Mouse (Mus musculus) liver, embryonic 12.5 days (tissue): ENCODE measurements around the gene Igfbp2. TPM values are rescaled to one million over a fixed set of nuclear protein-coding genes. Genes with fewer than 3 reads are reported as not detected.

Source experiments
- ATAC-seq: fragments of 200-750 bp; cut with Nextera tagmentation; 2 replicates; pipeline ENCODE4 v1.8.0; 2017; ENCODE audit warnings: moderate number of reproducible peaks, mild to moderate bottlenecking, moderate library complexity
- H3K27ac ChIP-seq: fragments of 300-500 bp; sonication (generic); 2 replicates; pipeline ENCODE4 v1.5.1; 2016; ENCODE audit warnings: mild to moderate bottlenecking
- H3K27me3 ChIP-seq: fragments of 300-500 bp; sonication (generic); replicated peaks from 2 replicates; pipeline ENCODE4 v1.6.1; 2016; ENCODE audit warnings: mild to moderate bottlenecking, moderate library complexity
- H3K36me3 ChIP-seq: fragments of 300-500 bp; sonication (generic); 2 replicates; pipeline ENCODE4 v1.6.1; 2016; ENCODE audit warnings: mild to moderate bottlenecking, moderate library complexity
- H3K4me1 ChIP-seq: fragments of 300-500 bp; sonication (generic); 2 replicates; pipeline ENCODE4 v1.6.1; 2016
- H3K4me2 ChIP-seq: fragments of 300-500 bp; sonication (generic); 2 replicates; pipeline ENCODE4 v1.6.1; 2016; ENCODE audit warnings: mild to moderate bottlenecking, moderate library complexity
- H3K4me3 ChIP-seq: fragments of 300-500 bp; sonication (generic); 2 replicates; pipeline ENCODE4 v1.5.1; 2016; ENCODE audit warnings: mild to moderate bottlenecking, moderate library complexity
- H3K9ac ChIP-seq: fragments of 300-500 bp; sonication (generic); 2 replicates; pipeline ENCODE4 v1.6.1; 2016; ENCODE audit warnings: mild to moderate bottlenecking, moderate library complexity
- H3K9me3 ChIP-seq: fragments of 300-500 bp; sonication (generic); replicated peaks from 2 replicates; pipeline ENCODE4 v1.6.1; 2016; ENCODE audit warnings: mild to moderate bottlenecking, moderate library complexity
- WGBS: fragments of 180-500 bp; shearing (Covaris S2); methylation state at CpG from one replicate; pipeline ENCODE4 v1.1.7; 2016; ENCODE audit not compliant: insufficient replicate concordance; 5-methylcytosine and 5-hydroxymethylcytosine counted together
- polyA plus RNA-seq: library from polyadenylated mRNA; unstranded; fragments of >200 nt; fragmentation: Nextera tagmentation; extraction: Ambion mirVana; gene quantifications from 2 replicates; pipeline ENCODE4 v1.2.1, GENCODE M21; 2016

Gene Igfbp2
- polyA plus RNA-seq, 1 experiment from 2014 or later = 12.4 TPM

DNA sequence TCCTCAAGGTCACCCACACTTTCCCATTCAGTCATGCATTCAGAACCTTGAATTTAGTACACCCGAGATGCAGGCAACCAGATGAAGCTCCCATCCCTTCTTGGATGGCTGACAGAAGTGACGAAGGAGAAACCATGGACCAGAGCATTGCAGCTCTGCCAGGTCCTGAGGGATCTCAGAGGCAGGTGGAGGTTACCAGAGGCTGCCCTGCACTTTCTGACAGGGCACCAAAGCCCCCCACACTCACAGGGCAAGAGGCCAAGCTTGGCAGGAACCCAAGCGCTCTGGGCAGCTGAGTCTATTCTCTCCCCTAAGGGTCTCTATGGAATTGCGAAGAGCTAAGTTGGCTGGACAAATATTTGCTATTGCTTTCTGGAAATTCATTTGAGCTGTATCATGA lies 20.3 kb upstream of the Igfbp2 start:
- Histone ChIP-seq H3K4me2 (no peak overlapping the region), H3K27ac (no peak overlapping the region), H3K9ac (no peak overlapping the region), H3K9me3 (no peaks in the 10 kb centered on the region), H3K4me3 (no peak overlapping the region), H3K36me3 (no peaks in the 10 kb centered on the region), H3K27me3 (no peaks in the 10 kb centered on the region), H3K4me1 (0 out of 2 replicates have a peak, but pooled peaks cover 3% of the 10 kb centered on the region)
- no peak for ATAC-seq
- 68% methylated on average over 4 of the region's 4 CpGs for WGBS

DNA sequence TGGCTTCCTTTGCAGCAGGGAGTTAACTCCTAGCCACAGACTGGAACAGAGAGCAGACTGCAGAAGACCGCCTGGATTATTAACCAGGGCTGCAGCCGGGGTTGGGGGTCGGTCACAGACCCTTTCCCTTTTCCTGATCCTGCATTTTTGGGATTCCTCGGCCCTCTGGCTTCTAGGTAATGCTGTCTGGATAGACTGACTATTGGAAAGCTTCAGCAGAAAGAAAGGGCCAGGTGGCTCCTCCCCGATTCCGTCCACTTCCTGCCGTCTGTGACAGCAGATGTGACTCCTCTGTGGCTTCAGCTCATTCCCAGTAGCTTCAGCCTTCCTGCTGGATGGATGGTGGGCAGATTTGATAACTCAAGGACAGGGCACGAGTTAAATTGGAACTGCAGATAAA lies 19.3 kb upstream of the Igfbp2 start:
- no peak overlapping the region for H3K4me3 ChIP-seq
- no peak for ATAC-seq
- H3K36me3 ChIP-seq = no peaks in the 10 kb centered on the region
- no peaks in the 10 kb centered on the region for H3K9me3 ChIP-seq
- H3K27me3 ChIP-seq = no peaks in the 10 kb centered on the region
- no peak overlapping the region for H3K4me2 ChIP-seq
- 33% methylated on average over 8 of the region's 8 CpGs for WGBS
- H3K9ac ChIP-seq = no peak overlapping the region
- 0 out of 2 replicates have a peak, but pooled peaks cover 3% of the 10 kb centered on the region for H3K4me1 ChIP-seq
- H3K27ac ChIP-seq = no peak overlapping the region

DNA sequence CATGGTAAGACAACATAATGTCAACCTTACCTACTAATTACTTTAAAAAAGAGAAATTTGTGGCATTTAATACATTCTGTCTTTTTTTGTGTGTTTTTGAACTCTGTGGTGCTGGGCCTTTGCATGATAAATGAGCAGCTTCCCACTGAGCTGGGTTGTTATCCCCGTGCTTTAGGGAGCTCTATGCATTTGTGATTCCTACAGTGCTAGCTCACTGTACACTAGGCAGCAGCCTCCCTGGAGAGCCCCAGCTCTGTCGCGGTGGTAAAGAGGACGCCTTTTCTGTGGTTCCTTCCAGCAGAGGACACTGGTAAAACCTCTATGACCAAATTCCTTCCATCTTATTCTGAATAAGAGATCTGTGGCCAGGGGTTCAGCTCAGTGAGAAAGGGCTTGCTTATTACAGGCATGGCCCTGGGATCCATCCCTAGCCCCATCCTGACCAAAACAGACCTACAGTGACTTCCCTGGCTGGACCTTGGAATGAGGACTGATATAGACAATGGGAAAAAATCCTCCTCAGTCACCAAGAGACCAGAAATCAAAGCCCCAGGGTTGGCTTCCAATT lies 18.7 kb upstream of the Igfbp2 start:
- Histone ChIP-seq H3K27me3 (no peaks in the 10 kb centered on the region), H3K4me2 (no peak overlapping the region), H3K36me3 (no peaks in the 10 kb centered on the region), H3K4me3 (no peak overlapping the region), H3K9ac (no peak overlapping the region), H3K9me3 (no peaks in the 10 kb centered on the region), H3K4me1 (0 out of 2 replicates have a peak, but pooled peaks cover 3% of the 10 kb centered on the region), H3K27ac (no peak overlapping the region)
- no peak for ATAC-seq
- 33% methylated on average over 4 of the region's 4 CpGs for WGBS

DNA sequence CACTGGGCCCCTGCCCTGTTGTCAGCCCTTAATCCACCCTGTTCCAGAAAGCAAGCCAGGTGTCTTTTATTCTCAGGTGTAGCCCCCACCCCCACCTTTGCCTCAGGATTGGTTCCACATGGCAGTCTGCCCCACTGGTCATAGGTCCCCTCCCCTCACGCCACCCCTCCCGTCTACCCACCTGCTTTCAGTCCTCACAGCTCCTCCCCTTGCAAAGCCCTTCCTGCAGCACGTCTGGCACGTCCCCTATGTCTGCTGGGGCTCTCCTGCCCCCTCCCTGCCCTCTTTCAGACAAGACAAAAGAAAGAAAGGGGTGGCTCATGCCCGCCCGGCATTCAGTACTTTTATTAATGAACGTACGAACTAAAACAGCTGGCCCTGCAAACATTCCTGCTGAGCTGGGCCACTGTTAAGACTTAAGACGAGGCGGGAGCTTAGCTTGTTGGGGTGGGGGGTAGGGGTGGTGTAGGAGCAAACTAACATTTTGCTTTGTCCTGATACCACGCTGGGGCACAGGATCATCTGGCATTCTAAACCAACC lies 18.2 kb upstream of the Igfbp2 start:
- ATAC-seq = no peak
- Histone ChIP-seq H3K4me2 (no peak overlapping the region), H3K4me1 (0 out of 2 replicates have a peak, but pooled peaks cover 3% of the 10 kb centered on the region), H3K27ac (no peak overlapping the region), H3K4me3 (no peak overlapping the region), H3K9ac (no peak overlapping the region), H3K9me3 (no peaks in the 10 kb centered on the region), H3K36me3 (no peaks in the 10 kb centered on the region), H3K27me3 (no peaks in the 10 kb centered on the region)
- WGBS = 29% methylated on average over 11 of the region's 11 CpGs

DNA sequence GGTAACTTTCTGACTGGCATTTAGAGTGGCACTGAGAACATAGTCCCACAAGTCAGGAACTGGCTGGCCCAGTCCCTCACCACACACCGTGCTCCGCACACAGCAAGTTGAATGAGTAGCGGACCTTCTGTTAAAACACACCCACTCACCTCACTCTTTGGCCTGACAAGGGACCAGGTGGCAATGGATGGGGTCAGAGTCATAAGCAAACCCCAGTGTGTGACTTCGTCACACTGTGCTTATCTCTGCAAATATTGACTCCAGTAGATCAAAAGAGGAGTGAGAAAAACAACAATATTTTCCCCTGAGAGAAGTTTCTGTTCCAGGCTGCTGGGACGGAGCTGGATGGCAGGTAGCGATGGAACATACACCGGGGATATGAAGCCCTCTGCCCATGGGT lies 15.0 kb upstream of the Igfbp2 start:
- ATAC-seq = no peak
- Histone ChIP-seq H3K4me2 (no peak overlapping the region), H3K4me3 (no peak overlapping the region), H3K27ac (no peak overlapping the region), H3K27me3 (no peaks in the 10 kb centered on the region), H3K9me3 (no peaks in the 10 kb centered on the region), H3K4me1 (0 out of 2 replicates have a peak, but pooled peaks cover 3% of the 10 kb centered on the region), H3K9ac (no peak overlapping the region), H3K36me3 (no peaks in the 10 kb centered on the region)
- WGBS = 70% methylated on average over 7 of the region's 7 CpGs

DNA sequence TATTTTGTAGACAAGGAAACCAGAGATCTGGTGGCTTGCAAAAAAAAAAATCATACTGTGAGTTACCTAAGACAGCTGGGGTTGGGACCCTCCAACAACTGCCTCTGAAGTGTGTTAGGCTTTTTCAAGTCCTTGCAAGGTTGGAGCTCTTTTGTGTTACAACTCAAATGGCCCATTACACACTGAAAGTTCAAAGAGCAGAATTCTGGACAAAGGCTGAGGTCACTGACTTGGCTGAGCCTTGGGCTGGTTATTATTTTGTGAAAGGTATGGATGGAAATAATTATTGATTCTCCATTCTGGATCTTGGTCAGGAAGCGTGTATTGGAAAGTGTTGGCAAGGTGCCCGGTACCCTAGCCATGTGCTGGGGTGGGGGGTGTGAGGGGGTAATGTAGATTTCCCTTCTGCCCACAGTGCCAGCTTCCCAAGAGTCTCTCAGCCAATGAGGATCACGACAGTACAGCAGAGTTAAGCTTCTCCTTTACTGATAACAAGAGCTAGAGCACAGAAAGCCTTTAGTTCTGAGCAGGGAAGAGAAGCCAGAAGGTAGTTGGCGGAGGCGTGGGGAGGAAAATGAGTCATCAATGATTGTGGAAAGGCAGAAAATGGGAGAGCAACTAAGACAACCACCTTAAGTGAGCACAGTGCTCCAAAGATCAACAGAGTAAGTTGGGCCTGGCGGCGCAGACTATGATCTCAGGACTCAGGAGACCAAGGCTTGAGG lies 14.2 kb upstream of the Igfbp2 start:
- no peaks in the 10 kb centered on the region for H3K9me3 ChIP-seq
- H3K9ac ChIP-seq = no peak overlapping the region
- H3K4me3 ChIP-seq = no peak overlapping the region
- ATAC-seq = no peak
- no peaks in the 10 kb centered on the region for H3K27me3 ChIP-seq
- no peaks in the 10 kb centered on the region for H3K36me3 ChIP-seq
- no peak overlapping the region for H3K27ac ChIP-seq
- no peak overlapping the region for H3K4me2 ChIP-seq
- H3K4me1 ChIP-seq = 0 out of 2 replicates have a peak, but pooled peaks cover 3% of the 10 kb centered on the region
- WGBS = 75% methylated on average over 7 of the region's 7 CpGs

DNA sequence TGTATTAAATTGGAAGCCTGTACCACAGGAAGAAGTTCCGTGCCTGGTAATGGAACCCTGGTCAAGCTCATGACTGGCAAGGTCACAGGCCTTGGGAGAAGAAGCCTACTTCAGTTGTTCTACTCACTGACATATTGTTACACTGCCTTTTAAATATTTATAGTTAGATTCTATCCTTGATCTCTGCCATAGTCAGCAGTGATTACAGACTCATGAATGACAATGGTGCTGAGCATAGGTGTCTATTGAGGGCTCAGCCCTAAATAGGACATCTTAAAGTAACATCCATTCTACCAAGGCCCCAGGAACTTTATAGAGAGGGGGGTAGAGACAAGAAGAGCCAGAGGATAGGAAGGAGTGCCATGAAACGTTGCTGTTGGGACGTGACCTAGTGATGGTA lies 13.2 kb upstream of the Igfbp2 start:
- 79% methylated on average over 3 of the region's 3 CpGs for WGBS
- Histone ChIP-seq H3K9me3 (no peaks in the 10 kb centered on the region), H3K36me3 (no peaks in the 10 kb centered on the region), H3K4me1 (no peaks in the 10 kb centered on the region), H3K4me3 (no peak overlapping the region), H3K27me3 (no peaks in the 10 kb centered on the region), H3K4me2 (no peak overlapping the region), H3K27ac (no peak overlapping the region), H3K9ac (no peak overlapping the region)
- ATAC-seq = no peak

DNA sequence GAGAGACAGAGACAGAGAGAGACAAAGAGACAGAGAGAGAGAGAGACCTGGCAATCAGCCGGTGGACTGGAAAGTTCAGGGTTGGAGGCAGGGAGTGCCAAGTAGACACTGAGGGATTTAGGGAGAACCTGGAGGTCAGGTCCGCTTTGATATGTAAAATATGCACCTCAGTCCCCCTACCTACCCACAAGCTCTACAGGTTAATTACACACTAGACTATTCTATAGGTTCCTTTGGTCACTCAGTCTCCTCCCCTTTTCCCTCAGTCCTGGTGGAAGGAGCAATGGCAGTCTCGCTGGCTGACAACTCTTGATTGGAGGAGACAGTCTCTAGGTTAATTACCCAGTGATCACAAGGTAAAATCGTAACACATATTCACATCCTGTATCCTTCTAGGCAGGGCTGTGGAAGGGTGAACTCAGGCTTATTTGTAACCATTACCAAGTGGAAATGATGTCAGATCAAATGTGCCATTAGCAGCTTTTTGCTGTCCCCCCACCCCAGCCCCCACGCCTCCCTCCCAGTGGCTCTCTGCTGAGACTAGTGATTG lies 11.1 kb upstream of the Igfbp2 start:
- no peaks in the 10 kb centered on the region for H3K36me3 ChIP-seq
- no peak for ATAC-seq
- H3K4me3 ChIP-seq = no peak overlapping the region
- 50% methylated on average over 5 of the region's 5 CpGs for WGBS
- H3K9me3 ChIP-seq = no peaks in the 10 kb centered on the region
- no peak overlapping the region for H3K9ac ChIP-seq
- H3K4me1 ChIP-seq = no peaks in the 10 kb centered on the region
- no peak overlapping the region for H3K4me2 ChIP-seq
- no peak overlapping the region for H3K27ac ChIP-seq
- H3K27me3 ChIP-seq = no peaks in the 10 kb centered on the region

DNA sequence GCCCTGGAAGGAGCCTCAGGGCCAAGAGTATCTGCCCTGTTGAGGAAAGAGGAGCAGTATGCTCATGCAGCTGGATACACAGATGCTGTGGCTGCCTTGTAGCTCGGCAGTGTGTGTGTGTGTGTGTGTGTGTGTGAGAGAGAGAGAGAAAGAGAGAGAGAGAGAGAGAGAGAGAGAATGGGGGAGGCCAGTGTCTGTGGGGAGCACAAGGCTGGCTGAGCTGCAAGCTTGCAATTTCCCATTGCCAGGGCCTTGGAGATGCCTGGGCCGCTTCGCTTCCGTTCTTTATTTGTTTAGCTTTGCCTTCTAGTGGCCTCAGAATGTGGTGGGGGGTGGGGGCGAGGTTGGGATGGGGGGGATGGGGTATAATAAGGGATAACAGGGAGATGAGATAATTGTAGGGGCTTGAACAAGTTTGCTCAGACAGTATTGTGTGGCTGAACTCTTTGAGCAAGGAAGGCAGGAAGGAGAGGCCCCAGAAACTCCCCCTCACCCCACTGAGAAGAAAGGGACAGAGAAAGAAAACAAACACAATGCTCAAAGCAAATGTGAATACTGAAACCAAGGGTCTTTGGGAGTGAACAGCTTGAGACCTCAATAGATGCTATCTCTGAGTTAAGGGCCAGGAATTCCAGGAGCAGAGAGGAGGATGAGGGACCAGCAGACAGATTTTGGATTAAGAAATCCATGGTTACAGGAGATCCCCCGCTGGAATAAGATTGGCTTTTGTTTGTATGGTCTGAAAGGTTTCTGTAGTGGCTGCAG lies 10.5 kb upstream of the Igfbp2 start:
- no peak for ATAC-seq
- Histone ChIP-seq H3K9ac (no peak overlapping the region), H3K4me3 (no peak overlapping the region), H3K4me2 (no peak overlapping the region), H3K4me1 (no peaks in the 10 kb centered on the region), H3K27ac (no peak overlapping the region), H3K9me3 (no peaks in the 10 kb centered on the region), H3K36me3 (no peaks in the 10 kb centered on the region), H3K27me3 (0 out of 2 replicates have a peak, but pooled peaks cover 1% of the 10 kb centered on the region)
- 30% methylated on average over 6 of the region's 6 CpGs for WGBS

DNA sequence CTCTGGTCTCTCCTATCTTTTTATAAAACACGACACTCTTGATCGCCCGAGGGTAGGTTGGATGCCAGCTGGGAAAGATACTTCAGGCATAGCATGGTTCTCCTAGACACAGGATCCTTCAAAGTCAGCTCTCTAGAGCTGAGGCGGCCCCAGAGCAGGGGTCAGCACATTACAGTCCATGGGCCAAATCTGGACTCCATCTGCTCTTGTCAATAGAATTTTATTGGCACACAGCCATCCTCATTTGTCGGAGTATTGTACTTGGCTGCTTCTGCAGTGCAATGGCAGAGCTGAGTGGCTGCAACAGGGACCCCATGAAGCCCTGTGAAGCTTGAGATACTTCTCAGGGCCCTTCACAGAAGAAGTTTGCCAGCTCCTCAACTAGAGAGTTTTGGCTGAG lies 9.1 kb upstream of the Igfbp2 start:
- no peak overlapping the region for H3K4me2 ChIP-seq
- WGBS = 59% methylated on average over 5 of the region's 5 CpGs
- no peak overlapping the region for H3K4me3 ChIP-seq
- H3K27me3 ChIP-seq = 0 out of 2 replicates have a peak, but pooled peaks cover 7% of the 10 kb centered on the region
- H3K9me3 ChIP-seq = no peaks in the 10 kb centered on the region
- no peak overlapping the region for H3K9ac ChIP-seq
- H3K36me3 ChIP-seq = no peaks in the 10 kb centered on the region
- ATAC-seq = no peak
- no peak overlapping the region for H3K27ac ChIP-seq
- H3K4me1 ChIP-seq = no peaks in the 10 kb centered on the region

DNA sequence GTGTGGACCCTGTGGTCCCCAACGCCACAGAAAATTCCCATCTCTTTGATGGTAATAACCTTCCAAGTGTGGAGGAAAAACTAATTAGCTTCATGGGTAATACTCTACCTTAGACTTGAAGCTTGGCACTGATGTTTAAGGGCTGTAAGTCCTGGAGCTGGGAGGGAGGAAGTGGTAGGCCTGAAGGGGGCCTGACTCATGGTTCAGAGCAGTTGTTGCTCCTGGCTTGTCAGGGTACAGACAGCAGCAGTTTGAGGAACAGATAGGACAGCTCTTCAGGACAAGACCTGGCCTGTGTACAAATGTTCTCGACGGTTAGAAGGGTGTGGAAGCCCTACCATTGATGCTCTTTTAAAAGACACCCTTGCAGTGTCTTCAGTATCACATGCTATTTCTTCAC lies 8.7 kb upstream of the Igfbp2 start:
- Histone ChIP-seq H3K4me3 (no peak overlapping the region), H3K36me3 (no peaks in the 10 kb centered on the region), H3K9me3 (no peaks in the 10 kb centered on the region), H3K4me1 (no peaks in the 10 kb centered on the region), H3K27ac (no peak overlapping the region), H3K9ac (no peak overlapping the region), H3K27me3 (0 out of 2 replicates have a peak, but pooled peaks cover 7% of the 10 kb centered on the region), H3K4me2 (no peak overlapping the region)
- no peak for ATAC-seq
- 49% methylated on average over 3 of the region's 3 CpGs for WGBS

DNA sequence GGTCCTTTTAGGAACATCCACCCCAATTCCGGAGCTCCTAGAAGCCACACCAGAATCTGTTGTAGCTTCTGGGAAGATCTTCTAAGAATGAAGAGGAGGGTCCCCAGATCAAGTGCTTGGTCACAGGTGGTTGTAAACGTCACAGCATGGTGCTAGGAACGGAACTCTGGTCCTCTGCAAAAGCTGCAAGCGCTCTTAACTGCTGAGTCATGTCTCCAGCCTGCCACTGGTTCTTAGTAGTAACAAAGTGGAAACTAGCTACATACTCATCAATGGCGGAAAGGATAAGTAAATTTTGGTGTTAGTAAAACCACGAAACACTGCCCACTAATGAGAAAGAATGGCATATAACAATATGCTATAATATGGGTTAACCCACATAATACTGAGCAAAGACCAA lies 4.3 kb upstream of the Igfbp2 start:
- 62% methylated on average over 6 of the region's 6 CpGs for WGBS
- Histone ChIP-seq H3K27ac (no peak overlapping the region), H3K27me3 (peaks cover 47% of the 10 kb centered on the region), H3K4me2 (no peak overlapping the region), H3K4me1 (no peaks in the 10 kb centered on the region), H3K4me3 (no peak overlapping the region), H3K9ac (no peak overlapping the region), H3K36me3 (no peaks in the 10 kb centered on the region), H3K9me3 (no peaks in the 10 kb centered on the region)
- no peak for ATAC-seq
